Mouse (Mus musculus) heart, embryonic 15.5 days (tissue): Measurements from ENCODE around the gene Arhgef18. TPM values are rescaled to one million over a fixed set of nuclear protein-coding genes. Genes with fewer than 3 reads are reported as not detected.

Experiments
- ATAC-seq: fragments of 200-750 bp; cut with Nextera tagmentation; replicated peaks from 2 replicates; pipeline ENCODE4 v1.8.0; 2017; ENCODE audit warnings: low read depth, moderate TSS enrichment; ENCODE audit not compliant: insufficient number of reproducible peaks, insufficient read depth, low FRiP score
- H3K27ac ChIP-seq: fragments of 300-500 bp; sonication (generic); 2 replicates; pipeline ENCODE4 v1.5.1; 2015; ENCODE audit warnings: mild to moderate bottlenecking, inconsistent platforms
- H3K27me3 ChIP-seq: fragments of 300-500 bp; sonication (generic); 2 replicates; pipeline ENCODE4 v1.6.1; 2015; ENCODE audit warnings: inconsistent platforms
- H3K36me3 ChIP-seq: fragments of 300-500 bp; sonication (generic); 2 replicates; pipeline ENCODE4 v1.6.1; 2015; ENCODE audit warnings: mild to moderate bottlenecking, inconsistent platforms
- H3K4me1 ChIP-seq: fragments of 300-500 bp; sonication (generic); replicated peaks from 2 replicates; pipeline ENCODE4 v1.6.1; 2015; ENCODE audit warnings: inconsistent platforms
- H3K4me2 ChIP-seq: fragments of 300-500 bp; sonication (generic); 2 replicates; pipeline ENCODE4 v1.6.1; 2015; ENCODE audit warnings: inconsistent platforms, mild to moderate bottlenecking, moderate library complexity
- H3K4me3 ChIP-seq: fragments of 300-500 bp; sonication (generic); 2 replicates; pipeline ENCODE4 v1.5.1; 2015; ENCODE audit warnings: mild to moderate bottlenecking, inconsistent platforms
- H3K9ac ChIP-seq: fragments of 300-500 bp; sonication (generic); 2 replicates; pipeline ENCODE4 v1.6.1; 2015; ENCODE audit warnings: mild to moderate bottlenecking, inconsistent platforms
- H3K9me3 ChIP-seq: fragments of 300-500 bp; sonication (generic); replicated peaks from 2 replicates; pipeline ENCODE4 v1.6.1; 2016; ENCODE audit warnings: inconsistent platforms
- WGBS: fragments of 180-500 bp; shearing (Covaris S2); methylation state at CpG from one replicate; pipeline ENCODE4 v1.1.7; 2015; ENCODE audit warnings: mixed read lengths; 5-methylcytosine and 5-hydroxymethylcytosine counted together
- polyA plus RNA-seq: library from polyadenylated mRNA; unstranded; fragments of >200 nt; fragmentation: Nextera tagmentation; extraction: Ambion mirVana; gene quantifications from 2 replicates; pipeline ENCODE4 v1.2.1, GENCODE M21; 2015

Gene Arhgef18
- polyA plus RNA-seq, result 4.1 and 6.0 TPM in 2 replicates

DNA sequence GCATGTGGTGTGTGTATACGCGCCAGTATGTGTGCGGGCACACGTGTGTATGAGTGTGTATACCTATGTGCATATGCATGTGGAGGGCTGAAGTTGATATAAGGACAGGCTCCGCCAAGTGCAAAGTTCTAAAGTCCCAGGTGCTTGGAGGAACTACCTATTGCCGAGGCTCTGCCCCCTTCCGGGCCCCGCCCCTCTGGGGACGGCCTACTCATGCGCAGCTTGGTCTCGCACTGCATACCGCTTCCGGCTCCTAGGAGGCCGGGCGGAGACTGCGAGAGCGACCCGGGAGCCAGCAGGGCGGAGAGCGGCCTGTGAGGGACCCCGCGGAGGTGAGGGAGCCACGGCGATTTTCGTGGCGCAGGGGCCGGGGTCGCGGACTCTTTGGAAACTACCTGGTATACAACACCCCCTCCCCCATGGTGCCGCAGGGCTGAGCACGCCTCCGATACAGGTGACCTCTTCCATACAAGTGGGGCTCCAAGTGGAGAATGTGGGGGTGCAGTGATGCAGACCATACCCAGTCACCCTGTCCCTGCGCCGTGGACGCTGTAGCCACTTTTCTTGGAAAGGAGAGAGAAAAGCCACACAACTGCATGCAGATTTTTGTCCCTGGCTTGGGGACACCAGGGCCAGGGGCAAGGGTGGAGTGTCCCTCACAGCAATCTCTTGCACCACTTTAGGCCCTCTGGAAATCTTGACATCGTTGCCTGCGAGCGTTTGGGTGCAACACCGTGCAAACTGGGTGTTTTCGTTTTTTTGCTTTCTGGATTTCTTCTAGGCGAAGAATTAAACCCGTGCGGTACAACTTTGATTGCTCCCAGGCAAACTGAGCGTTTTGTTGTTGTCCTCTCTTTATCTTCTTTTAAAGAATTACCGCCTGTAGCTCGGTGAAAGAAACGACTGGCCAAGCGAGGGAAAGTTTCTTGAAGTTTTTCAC is at the start of gene Arhgef18:
TSS of gene Arhgef18 (plus strand) at position 236 of the 940 bp plus-strand sequence.
- peak within 1 kb of the TSS; percentile 75 for H3K4me2 ChIP-seq
- peaks cover 18% of the 10 kb centered on the region for H3K4me1 ChIP-seq
- H3K9me3 ChIP-seq, result no peaks in the 10 kb centered on the region
- peaks cover 7% of the 10 kb centered on the region; the same call in 1 of the 2 replicates for H3K36me3 ChIP-seq
- ATAC-seq, result peak; percentile 98
- H3K9ac ChIP-seq, result peak within 1 kb of the TSS; percentile 80
- WGBS, result 2% methylated on average over 48 of the region's 48 CpGs
- peak within 1 kb of the TSS; percentile 73 for H3K4me3 ChIP-seq
- H3K27me3 ChIP-seq, result no peaks in the 10 kb centered on the region
- peak within 1 kb of the TSS; percentile 14; the same call in 1 of the 2 replicates for H3K27ac ChIP-seq

DNA sequence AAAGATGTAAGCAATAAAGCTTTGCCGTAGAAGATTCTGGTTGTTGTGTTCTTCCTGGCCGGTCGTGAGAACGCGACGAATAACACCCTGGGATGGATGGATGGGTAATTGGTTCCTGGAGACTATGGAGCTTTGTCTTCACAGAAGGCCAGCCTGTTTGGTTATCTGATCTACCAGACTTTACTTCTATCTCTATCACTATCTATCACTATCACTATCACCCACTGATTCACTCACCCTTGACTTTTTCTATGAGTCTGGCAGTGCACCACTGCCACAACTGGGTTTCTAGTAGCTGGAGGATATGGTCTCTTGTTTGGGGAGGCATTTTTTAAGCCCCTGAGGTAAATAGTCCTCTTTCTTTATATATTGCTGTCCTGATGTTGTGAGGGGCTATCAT is 47.5 kb upstream of the Arhgef18 start:
- no peak for ATAC-seq
- Histone ChIP-seq H3K4me1 (no peaks in the 10 kb centered on the region), H3K4me3 (no peak overlapping the region), H3K9me3 (no peaks in the 10 kb centered on the region), H3K27ac (no peak overlapping the region), H3K9ac (no peak overlapping the region), H3K27me3 (no peaks in the 10 kb centered on the region), H3K36me3 (no peaks in the 10 kb centered on the region), H3K4me2 (no peak overlapping the region)
- WGBS, result 96% methylated on average over 6 of the region's 6 CpGs

DNA sequence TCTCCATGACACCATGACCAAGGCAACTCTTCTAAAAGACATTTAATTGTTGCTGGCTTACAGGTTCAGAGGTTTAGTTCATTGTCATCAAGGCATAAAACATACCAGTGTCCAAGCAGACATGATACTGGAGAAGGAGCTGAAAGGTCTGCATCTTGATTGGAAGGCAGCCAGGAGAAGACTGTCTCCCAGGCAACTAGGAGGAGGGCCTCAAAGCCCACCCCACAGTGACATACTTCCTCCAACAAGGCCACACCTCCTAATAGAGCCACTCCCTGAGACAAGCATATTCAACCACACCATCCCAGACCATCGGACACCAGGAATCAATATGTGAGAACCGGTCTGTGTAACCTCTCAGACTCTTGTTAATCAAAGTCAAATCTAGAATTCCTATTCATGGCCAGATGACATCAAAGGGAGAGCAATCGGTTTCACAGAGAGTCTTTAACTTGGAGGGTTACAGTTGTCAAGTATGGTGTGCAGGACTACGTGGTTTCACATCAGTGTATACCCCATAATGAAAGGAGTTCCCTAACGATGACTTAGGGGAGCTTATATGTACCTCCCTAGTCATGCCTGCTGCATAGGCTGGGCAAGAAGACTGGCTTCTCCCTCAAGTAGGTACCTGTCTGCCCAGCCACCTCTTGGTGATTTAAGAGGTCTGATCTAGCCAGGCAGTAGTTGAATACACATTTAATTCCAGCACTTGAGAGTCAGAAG is 46.0 kb upstream of the Arhgef18 start:
- Histone ChIP-seq H3K9me3 (no peaks in the 10 kb centered on the region), H3K36me3 (no peaks in the 10 kb centered on the region), H3K4me1 (no peaks in the 10 kb centered on the region), H3K4me3 (no peak overlapping the region), H3K4me2 (no peak overlapping the region), H3K27me3 (no peaks in the 10 kb centered on the region), H3K27ac (no peak overlapping the region), H3K9ac (no peak overlapping the region)
- WGBS, result 86% methylated on average over 5 of the region's 5 CpGs
- no peak for ATAC-seq

DNA sequence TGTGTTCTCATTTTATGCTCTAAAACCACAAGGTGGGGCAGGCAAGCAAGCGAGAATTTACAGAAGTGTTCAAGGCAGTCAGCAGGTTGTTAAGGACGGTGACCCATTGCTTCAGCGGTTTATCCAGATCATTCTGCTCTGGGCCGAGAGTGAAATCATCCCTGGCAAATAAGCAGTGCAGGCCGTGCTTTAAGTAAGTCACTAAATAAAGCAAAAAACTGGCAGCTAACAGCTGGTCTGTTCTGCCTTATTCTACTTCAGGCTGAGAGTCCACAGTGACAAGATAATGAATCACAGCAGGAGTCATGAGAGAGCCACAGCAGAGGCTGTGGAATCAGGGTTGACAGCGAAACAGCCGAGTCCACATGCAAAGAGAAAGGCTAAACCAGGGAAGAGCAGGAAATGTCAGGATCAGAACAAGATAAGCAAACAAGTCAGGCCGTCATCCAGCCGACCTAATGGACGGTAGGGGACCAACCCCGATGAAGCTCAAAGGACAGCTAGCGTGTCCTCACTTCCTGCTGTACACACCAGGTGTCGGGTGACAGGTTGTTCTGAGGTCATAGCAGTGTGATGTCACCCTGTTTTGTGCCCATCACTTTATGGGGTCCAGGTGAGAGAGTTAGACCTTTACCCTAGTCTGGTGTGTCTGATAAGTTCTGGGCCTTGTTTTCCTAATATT is 44.5 kb upstream of the Arhgef18 start:
- WGBS, result 26% methylated on average over 13 of the region's 13 CpGs
- Histone ChIP-seq H3K4me2 (no peak overlapping the region), H3K4me3 (no peak overlapping the region), H3K36me3 (no peaks in the 10 kb centered on the region), H3K4me1 (no peaks in the 10 kb centered on the region), H3K9me3 (no peaks in the 10 kb centered on the region), H3K9ac (no peak overlapping the region), H3K27me3 (no peaks in the 10 kb centered on the region), H3K27ac (no peak overlapping the region)
- ATAC-seq, result no peak

DNA sequence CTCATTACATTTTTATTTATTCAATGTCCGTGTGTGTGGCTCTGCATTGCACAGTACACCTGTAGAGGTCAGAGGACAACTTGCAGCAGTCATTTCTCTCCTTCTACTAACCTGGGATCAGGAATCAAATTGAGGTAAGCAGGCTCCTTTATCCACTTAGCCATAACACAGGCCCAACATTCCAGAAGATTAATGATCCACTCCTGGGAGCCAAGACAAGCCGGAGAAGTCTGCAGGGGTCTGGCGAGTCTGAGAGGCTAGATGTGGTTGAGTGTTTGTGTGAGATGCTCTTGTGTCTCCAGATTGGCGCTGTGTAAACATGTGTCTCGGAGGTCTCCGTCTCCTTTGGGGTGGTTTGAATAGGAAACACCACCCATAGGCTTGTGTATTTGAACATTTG is 42.1 kb upstream of the Arhgef18 start:
- no peak for ATAC-seq
- H3K4me3 ChIP-seq, result no peak overlapping the region
- H3K27ac ChIP-seq, result no peak overlapping the region
- no peaks in the 10 kb centered on the region for H3K36me3 ChIP-seq
- H3K9me3 ChIP-seq, result no peaks in the 10 kb centered on the region
- H3K9ac ChIP-seq, result no peak overlapping the region
- H3K4me1 ChIP-seq, result no peaks in the 10 kb centered on the region
- no peak overlapping the region for H3K4me2 ChIP-seq
- no peaks in the 10 kb centered on the region for H3K27me3 ChIP-seq
- 62% methylated on average over 6 of the region's 6 CpGs for WGBS

DNA sequence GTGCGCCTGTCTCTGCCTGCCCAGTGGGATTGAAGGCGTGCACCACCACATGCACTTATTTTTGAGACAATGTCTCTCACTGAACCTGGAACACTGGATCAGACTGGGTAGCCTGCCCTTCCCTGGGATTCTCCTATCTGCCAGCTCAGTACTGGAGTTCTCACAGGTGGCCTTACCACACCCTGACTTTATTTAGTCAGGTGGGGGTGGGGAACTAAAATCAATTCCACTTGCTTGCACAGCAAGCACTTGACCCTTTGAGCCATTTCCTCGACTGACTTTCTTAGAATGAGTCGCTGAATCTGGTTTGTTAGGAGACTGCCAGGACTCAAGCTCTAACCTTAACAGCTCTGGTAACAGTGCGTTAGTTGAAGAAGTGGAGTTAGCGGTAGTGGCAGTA is 40.1 kb upstream of the Arhgef18 start:
- Histone ChIP-seq H3K9me3 (no peaks in the 10 kb centered on the region), H3K9ac (no peak overlapping the region), H3K4me2 (no peak overlapping the region), H3K27me3 (no peaks in the 10 kb centered on the region), H3K4me3 (no peak overlapping the region), H3K27ac (no peak overlapping the region), H3K4me1 (no peaks in the 10 kb centered on the region), H3K36me3 (no peaks in the 10 kb centered on the region)
- WGBS, result 68% methylated on average over 6 of the region's 6 CpGs
- ATAC-seq, result no peak

DNA sequence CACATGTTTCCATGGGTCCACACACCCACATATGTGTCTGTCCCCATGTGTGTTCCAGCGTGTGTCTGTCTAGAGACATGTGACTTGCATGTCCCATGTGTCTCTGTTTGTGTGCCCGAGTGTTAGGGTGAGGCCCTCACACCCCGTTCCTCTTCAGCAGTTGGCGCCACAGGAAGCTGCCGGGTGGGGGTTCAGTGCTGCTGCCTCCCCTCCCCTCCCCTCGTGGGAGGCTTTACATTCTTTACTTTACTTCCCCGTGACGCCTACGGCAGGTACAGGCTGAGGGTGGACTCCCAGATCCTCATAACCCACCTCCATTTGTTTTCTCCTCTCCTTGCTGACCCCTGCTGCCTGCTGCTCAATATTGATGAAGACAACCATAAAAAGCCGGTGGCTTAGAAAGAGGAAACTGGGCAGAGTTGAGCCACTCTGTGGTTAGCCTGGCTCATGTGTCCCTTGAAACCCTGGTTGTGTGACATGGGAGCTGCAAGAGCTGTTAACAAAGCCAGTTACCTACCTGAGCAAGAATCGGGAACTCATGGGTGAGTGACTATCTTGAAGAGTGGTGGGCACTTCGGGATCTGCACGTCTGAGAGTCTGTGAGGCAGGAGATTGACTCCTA is 39.5 kb upstream of the Arhgef18 start, which contains the start of gene A430078G23Rik:
TSS of gene A430078G23Rik (plus strand) at position 227 of the 622 bp plus-strand sequence.
- no peak within 1 kb of the TSS for H3K27ac ChIP-seq
- H3K36me3 ChIP-seq, result no peaks in the 10 kb centered on the region
- H3K27me3 ChIP-seq, result no peaks in the 10 kb centered on the region
- no peaks in the 10 kb centered on the region for H3K4me1 ChIP-seq
- H3K9ac ChIP-seq, result no peak within 1 kb of the TSS
- H3K4me2 ChIP-seq, result peak within 1 kb of the TSS; percentile 13; the same call in 1 of the 2 replicates
- no peaks in the 10 kb centered on the region for H3K9me3 ChIP-seq
- peak within 1 kb of the TSS; percentile 10 for H3K4me3 ChIP-seq
- no peak for ATAC-seq
- WGBS, result 53% methylated on average over 13 of the region's 13 CpGs

DNA sequence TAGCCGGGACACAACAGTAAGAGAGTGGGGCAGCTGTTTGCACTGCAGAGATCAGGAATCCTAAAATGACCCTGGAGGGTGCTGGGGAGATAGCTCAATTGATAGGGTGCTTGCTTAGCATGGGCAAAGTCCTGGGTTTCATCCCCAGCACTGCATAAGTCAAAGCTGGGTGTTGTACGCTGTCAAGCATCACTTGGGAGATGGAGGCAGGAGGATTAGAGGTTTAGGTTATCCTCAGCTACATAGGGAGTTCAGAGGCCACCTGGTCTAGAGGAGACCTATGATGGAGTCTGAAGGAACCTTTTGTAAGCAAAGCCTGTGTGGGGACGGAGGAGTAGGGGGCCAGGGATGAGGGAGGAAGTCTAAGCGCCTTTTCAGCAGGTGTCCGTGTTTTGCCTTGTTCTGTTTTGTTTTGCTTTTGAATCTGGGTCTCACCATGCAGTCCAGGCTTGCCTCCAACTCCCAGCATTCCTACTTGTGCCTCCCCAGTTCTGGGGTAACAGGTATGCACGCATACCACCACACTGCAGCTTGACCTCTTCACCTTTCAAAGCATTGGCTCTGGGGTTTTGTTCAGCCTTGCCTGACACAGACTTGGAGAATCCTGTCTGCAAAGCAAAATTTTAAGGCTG is 38.9 kb upstream of the Arhgef18 start:
- peak overlapping the region; percentile 13; the same call in 1 of the 2 replicates for H3K4me2 ChIP-seq
- H3K4me1 ChIP-seq, result no peaks in the 10 kb centered on the region
- ATAC-seq, result no peak
- no peaks in the 10 kb centered on the region for H3K9me3 ChIP-seq
- H3K9ac ChIP-seq, result no peak overlapping the region
- no peaks in the 10 kb centered on the region for H3K36me3 ChIP-seq
- H3K27me3 ChIP-seq, result no peaks in the 10 kb centered on the region
- H3K27ac ChIP-seq, result no peak overlapping the region
- 64% methylated on average over 6 of the region's 6 CpGs for WGBS
- H3K4me3 ChIP-seq, result peak overlapping the region; percentile 10

DNA sequence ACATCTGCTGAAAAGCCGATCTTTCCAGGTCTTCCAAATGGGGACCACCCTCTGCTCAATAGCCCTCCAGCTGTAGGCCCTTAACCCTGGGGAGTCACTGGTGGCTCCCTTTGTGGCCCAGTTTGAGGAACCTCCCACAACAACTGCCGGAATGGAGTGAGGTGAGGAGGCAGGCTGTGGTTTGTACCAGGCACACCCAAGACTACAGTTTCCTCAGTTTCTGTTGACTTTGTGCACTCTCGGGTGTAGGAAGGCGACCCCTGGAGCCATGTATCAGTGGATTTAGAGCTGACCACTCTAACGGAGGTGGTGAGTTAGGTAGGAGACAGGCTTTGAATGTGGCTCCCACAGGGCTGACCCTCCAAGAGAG is 38.4 kb upstream of the Arhgef18 start:
- Histone ChIP-seq H3K27ac (no peak overlapping the region), H3K9me3 (no peaks in the 10 kb centered on the region), H3K36me3 (no peaks in the 10 kb centered on the region), H3K4me2 (peak overlapping the region; percentile 13; the same call in 1 of the 2 replicates), H3K4me3 (peak overlapping the region; percentile 10; the same call in 1 of the 2 replicates), H3K4me1 (no peaks in the 10 kb centered on the region), H3K9ac (no peak overlapping the region), H3K27me3 (no peaks in the 10 kb centered on the region)
- 64% methylated on average over 5 of the region's 5 CpGs for WGBS
- ATAC-seq, result 0 out of 2 replicates have a peak, but pooled peaks have one; percentile 27

DNA sequence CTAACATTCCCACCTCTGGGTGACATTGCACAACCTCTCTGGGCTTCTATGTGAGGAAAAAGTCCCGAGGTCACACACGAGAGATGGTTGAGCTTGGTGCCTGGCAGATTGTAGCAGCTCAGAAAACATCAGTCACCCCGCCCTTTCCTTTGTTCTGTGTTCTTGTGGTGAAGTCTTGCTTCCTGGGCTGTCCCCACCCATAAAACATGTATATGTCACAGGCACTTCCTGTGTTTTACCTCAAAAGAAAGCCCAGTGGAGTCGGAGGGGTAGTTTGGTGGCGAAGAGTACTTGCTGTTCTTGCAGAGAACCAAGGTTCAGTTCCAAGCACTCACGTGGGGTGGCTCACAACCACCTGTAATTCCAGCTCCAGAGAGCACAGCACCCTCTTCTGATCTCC is 37.2 kb upstream of the Arhgef18 start:
- Histone ChIP-seq H3K4me3 (no peak overlapping the region), H3K9me3 (no peaks in the 10 kb centered on the region), H3K36me3 (no peaks in the 10 kb centered on the region), H3K4me1 (no peaks in the 10 kb centered on the region), H3K27me3 (no peaks in the 10 kb centered on the region), H3K4me2 (no peak overlapping the region), H3K27ac (no peak overlapping the region; the same call in 1 of the 2 replicates), H3K9ac (no peak overlapping the region)
- 74% methylated on average over 6 of the region's 6 CpGs for WGBS
- no peak for ATAC-seq
